Mouse (Mus musculus): ENCODE results near the gene Dbx2. TPM values are rescaled to one million over a fixed set of nuclear protein-coding genes. Genes with fewer than 3 reads are reported as not detected.

Gene Dbx2
- polyA plus RNA-seq, 1 experiment from 2014 or later = 3.1 TPM

- Histone ChIP-seq H3K27me3 (ENCODE audit: control insufficient read depth, insufficient read depth, low read length) (peaks cover 90% of the 10 kb centered on the region), H3K4me1 (ENCODE audit: control insufficient read depth, insufficient read depth, low read length) (peaks cover 6% of the 10 kb centered on the region; the same call in 1 of the 2 replicates)
Observed at GRCm38 (mm10) chr15:95643505-95644029, 12.2 kb downstream of the Dbx2 start.

DNA sequence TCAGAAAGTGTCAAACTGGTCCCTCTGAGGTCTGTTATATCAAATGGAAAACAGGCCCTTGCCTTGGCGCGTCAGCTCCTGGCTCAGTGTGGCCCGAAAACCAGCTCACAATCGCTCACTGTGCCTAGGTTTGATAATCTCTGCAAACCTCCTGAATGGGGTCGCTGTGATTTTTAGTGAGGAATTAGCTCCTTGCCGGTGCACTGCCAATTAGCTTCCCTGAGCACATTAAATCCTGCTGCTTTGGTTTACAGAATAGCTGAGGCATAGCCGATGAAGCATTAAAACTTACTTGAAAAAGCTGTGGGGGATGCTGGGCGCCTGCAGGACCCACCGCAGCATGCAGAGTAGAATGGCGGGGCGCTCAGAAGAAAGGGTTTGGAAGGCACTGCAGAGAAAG lies 15.4 kb downstream of the Dbx2 start:
- H3K9ac ChIP-seq (replicated peaks; ENCODE audit: low read length) = no peak overlapping the region
- H3K4me3 ChIP-seq (replicated peaks; ENCODE audit: low read depth, low read length) = no peak overlapping the region
- no peaks in the 10 kb centered on the region for H3K36me3 ChIP-seq (ENCODE audit: control insufficient read depth, insufficient read depth, low read length)
- no peak overlapping the region for H3K27ac ChIP-seq (replicated peaks; ENCODE audit: low read depth, low read length)
- 0 out of 2 replicates have a peak overlapping the region, but pooled peaks have one; percentile 22 for H3K4me2 ChIP-seq (ENCODE audit: low read length)
- H3K27me3 ChIP-seq (ENCODE audit: control insufficient read depth, insufficient read depth, low read length) = peaks cover 92% of the 10 kb centered on the region
- ATAC-seq (ENCODE audit: low FRiP score, low TSS enrichment) (no peak), DNase-seq (peak; percentile 53)
- no peaks in the 10 kb centered on the region for H3K9me3 ChIP-seq (ENCODE audit: control insufficient read depth, low read length)
- peaks cover 6% of the 10 kb centered on the region; the same call in 1 of the 2 replicates for H3K4me1 ChIP-seq (ENCODE audit: control insufficient read depth, insufficient read depth, low read length)
- WGBS = under 1% methylated on average over 11 of the region's 11 CpGs

More at GRCm38 (mm10) chr15:95643505-95644029, 12.2 kb downstream of the Dbx2 start:
- Histone ChIP-seq H3K9ac (replicated peaks; ENCODE audit: low read length) (no peak overlapping the region), H3K4me3 (replicated peaks; ENCODE audit: low read depth, low read length) (no peak overlapping the region), H3K36me3 (ENCODE audit: control insufficient read depth, insufficient read depth, low read length) (no peaks in the 10 kb centered on the region), H3K4me2 (ENCODE audit: low read length) (no peak overlapping the region), H3K27ac (replicated peaks; ENCODE audit: low read depth, low read length) (no peak overlapping the region), H3K9me3 (ENCODE audit: control insufficient read depth, low read length) (no peaks in the 10 kb centered on the region)
- DNase-seq = peak; percentile 56
- ATAC-seq (ENCODE audit: low FRiP score, low TSS enrichment) = no peak
- 26% methylated on average over 15 of the region's 15 CpGs for WGBS

GRCm38 (mm10) chr15:95639829-95640134 lies 16.0 kb downstream of the Dbx2 start:
- Histone ChIP-seq H3K9ac (replicated peaks; ENCODE audit: low read length) (no peak overlapping the region), H3K9me3 (ENCODE audit: control insufficient read depth, low read length) (no peaks in the 10 kb centered on the region), H3K4me2 (ENCODE audit: low read length) (no peak overlapping the region), H3K27me3 (ENCODE audit: control insufficient read depth, insufficient read depth, low read length) (peaks cover 92% of the 10 kb centered on the region), H3K36me3 (ENCODE audit: control insufficient read depth, insufficient read depth, low read length) (no peaks in the 10 kb centered on the region), H3K27ac (replicated peaks; ENCODE audit: low read depth, low read length) (no peak overlapping the region), H3K4me1 (ENCODE audit: control insufficient read depth, insufficient read depth, low read length) (peaks cover 6% of the 10 kb centered on the region; the same call in 1 of the 2 replicates), H3K4me3 (replicated peaks; ENCODE audit: low read depth, low read length) (no peak overlapping the region)
- DNase-seq (no peak), ATAC-seq (ENCODE audit: low FRiP score, low TSS enrichment) (no peak)
- WGBS = 20% methylated on average over 9 of the region's 9 CpGs

- Histone ChIP-seq H3K27ac (replicated peaks; ENCODE audit: low read depth, low read length) (no peak overlapping the region), H3K9ac (replicated peaks; ENCODE audit: low read length) (no peak overlapping the region), H3K4me3 (replicated peaks; ENCODE audit: low read depth, low read length) (no peak overlapping the region), H3K4me2 (ENCODE audit: low read length) (peak overlapping the region; percentile 17; the same call in 1 of the 2 replicates), H3K27me3 (ENCODE audit: control insufficient read depth, insufficient read depth, low read length) (peaks cover 87% of the 10 kb centered on the region), H3K4me1 (ENCODE audit: control insufficient read depth, insufficient read depth, low read length) (peaks cover 6% of the 10 kb centered on the region; the same call in 1 of the 2 replicates), H3K36me3 (ENCODE audit: control insufficient read depth, insufficient read depth, low read length) (no peaks in the 10 kb centered on the region), H3K9me3 (ENCODE audit: control insufficient read depth, low read length) (no peaks in the 10 kb centered on the region)
- DNase-seq = peak; percentile 17
- WGBS = 12% methylated on average over 20 of the region's 20 CpGs
- ATAC-seq (ENCODE audit: low FRiP score, low TSS enrichment) = no peak
Observed at GRCm38 (mm10) chr15:95639115-95639828, 16.5 kb downstream of the Dbx2 start.

DNA sequence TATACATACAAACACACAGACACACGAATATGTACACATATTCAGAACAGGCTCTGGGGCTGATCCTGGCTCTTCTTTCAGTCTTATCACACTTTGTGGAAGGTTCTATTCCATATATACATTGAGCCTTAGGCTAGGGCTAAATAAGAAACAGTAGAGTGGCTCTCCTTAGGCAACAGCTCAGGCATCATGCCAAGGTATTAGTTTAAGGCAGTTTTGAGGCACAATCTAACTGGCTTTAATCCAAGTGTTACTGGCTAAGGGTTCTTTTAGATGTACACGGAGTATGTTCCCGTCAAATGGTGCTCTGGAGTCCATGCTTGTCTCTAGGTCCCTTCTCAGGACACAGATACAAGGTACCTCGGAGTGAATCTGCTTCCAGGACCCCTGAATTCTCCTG lies 31.4 kb downstream of the Dbx2 start:
- no peak for DNase-seq
- WGBS = 81% methylated on average over 4 of the region's 4 CpGs

GRCm38 (mm10) chr15:95622797-95623196 lies 33.0 kb downstream of the Dbx2 start:
- ATAC-seq (ENCODE audit: low FRiP score, low TSS enrichment) = no peak
- Histone ChIP-seq H3K27ac (replicated peaks; ENCODE audit: low read depth, low read length) (no peak overlapping the region), H3K9me3 (ENCODE audit: control insufficient read depth, low read length) (no peaks in the 10 kb centered on the region), H3K4me2 (ENCODE audit: low read length) (no peak overlapping the region), H3K4me3 (replicated peaks; ENCODE audit: low read depth, low read length) (no peak overlapping the region), H3K4me1 (ENCODE audit: control insufficient read depth, insufficient read depth, low read length) (no peaks in the 10 kb centered on the region), H3K27me3 (ENCODE audit: control insufficient read depth, insufficient read depth, low read length) (no peaks in the 10 kb centered on the region), H3K9ac (replicated peaks; ENCODE audit: low read length) (no peak overlapping the region), H3K36me3 (ENCODE audit: control insufficient read depth, insufficient read depth, low read length) (no peaks in the 10 kb centered on the region)
- DNase-seq = no peak
- WGBS = 86% methylated on average over 8 of the region's 8 CpGs

More for the DNA sequence above, 31.4 kb downstream of the Dbx2 start:
- H3K27me3 ChIP-seq (ENCODE audit: control insufficient read depth, insufficient read depth, low read length) = no peaks in the 10 kb centered on the region
- no peak overlapping the region for H3K4me3 ChIP-seq (replicated peaks; ENCODE audit: low read depth, low read length)
- H3K9me3 ChIP-seq (ENCODE audit: control insufficient read depth, low read length) = no peaks in the 10 kb centered on the region
- H3K27ac ChIP-seq (replicated peaks; ENCODE audit: low read depth, low read length) = no peak overlapping the region
- H3K4me2 ChIP-seq (ENCODE audit: low read length) = no peak overlapping the region
- no peaks in the 10 kb centered on the region for H3K4me1 ChIP-seq (ENCODE audit: control insufficient read depth, insufficient read depth, low read length)
- no peak overlapping the region for H3K9ac ChIP-seq (replicated peaks; ENCODE audit: low read length)
- no peak for ATAC-seq (ENCODE audit: low FRiP score, low TSS enrichment)
- H3K36me3 ChIP-seq (ENCODE audit: control insufficient read depth, insufficient read depth, low read length) = no peaks in the 10 kb centered on the region

DNA sequence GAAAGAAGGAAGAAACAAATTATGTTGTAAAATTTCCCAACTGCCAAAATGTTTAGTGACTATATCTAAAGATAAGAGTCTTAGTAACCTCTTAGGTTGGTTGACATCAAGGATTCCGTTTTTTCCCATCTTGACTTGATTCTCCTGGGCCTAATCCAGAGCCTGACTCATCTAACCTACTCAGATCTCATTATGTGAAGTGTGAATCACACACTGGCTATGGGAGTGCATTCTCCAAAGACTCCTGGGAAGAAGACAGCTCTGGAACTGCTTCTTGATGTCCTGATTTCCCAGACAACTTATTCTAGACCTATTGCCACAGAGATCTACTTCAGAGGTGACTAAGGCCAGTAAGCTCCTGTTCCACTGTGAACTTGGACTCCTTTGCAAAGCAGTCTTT lies 43.2 kb downstream of the Dbx2 start:
- ATAC-seq (ENCODE audit: low FRiP score, low TSS enrichment) = no peak
- Histone ChIP-seq H3K9me3 (ENCODE audit: control insufficient read depth, low read length) (no peaks in the 10 kb centered on the region), H3K9ac (replicated peaks; ENCODE audit: low read length) (no peak overlapping the region), H3K27me3 (ENCODE audit: control insufficient read depth, insufficient read depth, low read length) (no peaks in the 10 kb centered on the region), H3K4me2 (ENCODE audit: low read length) (no peak overlapping the region), H3K4me3 (replicated peaks; ENCODE audit: low read depth, low read length) (no peak overlapping the region), H3K27ac (replicated peaks; ENCODE audit: low read depth, low read length) (no peak overlapping the region), H3K36me3 (ENCODE audit: control insufficient read depth, insufficient read depth, low read length) (no peaks in the 10 kb centered on the region), H3K4me1 (ENCODE audit: control insufficient read depth, insufficient read depth, low read length) (no peaks in the 10 kb centered on the region)
- WGBS = 71% methylated on average over 1 of the region's 1 CpGs
- no peak for DNase-seq

- H3K4me2 ChIP-seq (ENCODE audit: low read length) = no peak overlapping the region
- H3K9ac ChIP-seq (replicated peaks; ENCODE audit: low read length) = no peak overlapping the region
- no peak for ATAC-seq (ENCODE audit: low FRiP score, low TSS enrichment)
- no peaks in the 10 kb centered on the region for H3K9me3 ChIP-seq (ENCODE audit: control insufficient read depth, low read length)
- DNase-seq = no peak
- 88% methylated on average over 6 of the region's 6 CpGs for WGBS
- no peak overlapping the region for H3K4me3 ChIP-seq (replicated peaks; ENCODE audit: low read depth, low read length)
- no peaks in the 10 kb centered on the region for H3K27me3 ChIP-seq (ENCODE audit: control insufficient read depth, insufficient read depth, low read length)
- H3K27ac ChIP-seq (replicated peaks; ENCODE audit: low read depth, low read length) = no peak overlapping the region
- H3K4me1 ChIP-seq (ENCODE audit: control insufficient read depth, insufficient read depth, low read length) = no peaks in the 10 kb centered on the region
- H3K36me3 ChIP-seq (ENCODE audit: control insufficient read depth, insufficient read depth, low read length) = no peaks in the 10 kb centered on the region
Observed at GRCm38 (mm10) chr15:95601179-95601578, 54.6 kb downstream of the Dbx2 start.

DNA sequence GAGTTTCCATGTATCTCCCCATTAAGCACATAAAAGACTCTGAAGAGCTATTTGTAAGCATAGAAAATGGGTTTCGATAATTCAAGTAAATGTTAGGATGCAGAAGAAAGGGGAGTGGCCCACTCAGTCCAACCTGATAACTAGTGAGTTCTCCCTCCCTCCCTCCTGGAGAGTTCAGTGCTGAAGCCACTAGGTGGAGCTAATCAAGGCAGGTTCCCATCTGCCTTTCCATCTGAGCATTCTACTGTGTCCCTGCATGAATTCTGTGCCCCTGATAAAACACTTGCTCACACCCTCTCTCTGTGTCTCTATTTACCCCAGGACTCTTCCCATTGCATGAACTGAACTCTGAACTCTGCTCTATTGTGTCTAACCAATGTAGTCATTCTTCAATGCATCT lies 57.1 kb downstream of the Dbx2 start:
- no peak for ATAC-seq (ENCODE audit: low FRiP score, low TSS enrichment)
- Histone ChIP-seq H3K4me2 (ENCODE audit: low read length) (no peak overlapping the region), H3K27me3 (ENCODE audit: control insufficient read depth, insufficient read depth, low read length) (no peaks in the 10 kb centered on the region), H3K4me1 (ENCODE audit: control insufficient read depth, insufficient read depth, low read length) (no peaks in the 10 kb centered on the region), H3K9me3 (ENCODE audit: control insufficient read depth, low read length) (no peaks in the 10 kb centered on the region), H3K36me3 (ENCODE audit: control insufficient read depth, insufficient read depth, low read length) (no peaks in the 10 kb centered on the region), H3K27ac (replicated peaks; ENCODE audit: low read depth, low read length) (no peak overlapping the region), H3K4me3 (replicated peaks; ENCODE audit: low read depth, low read length) (no peak overlapping the region), H3K9ac (replicated peaks; ENCODE audit: low read length) (no peak overlapping the region)
- peak; percentile 74 for DNase-seq
- 55% methylated on average over 1 of the region's 1 CpGs for WGBS

All from midbrain, embryonic 14.5 days (tissue).